Mouse (Mus musculus) embryonic facial prominence, embryonic 14.5 days (tissue): ENCODE results near the gene Rap1a. TPM values are rescaled to one million over a fixed set of nuclear protein-coding genes. Genes with fewer than 3 reads are reported as not detected.

ENCODE experiments used
- ATAC-seq: fragments of 200-750 bp; cut with Nextera tagmentation; 2 replicates; pipeline ENCODE4 v1.8.0; 2017; ENCODE audit warnings: low read depth, moderate number of reproducible peaks, moderate TSS enrichment
- DNase-seq: peaks from one replicate; pipeline ENCODE4 v3.0.0-alpha.2; 2015; ENCODE audit warnings: low spot score
- H3K27ac ChIP-seq: fragments of 300-500 bp; sonication (generic); replicated peaks from 2 replicates; pipeline ENCODE4 v1.5.1; 2014; ENCODE audit warnings: low read depth, mild to moderate bottlenecking, low read length, moderate library complexity
- H3K27me3 ChIP-seq: fragments of 300-500 bp; sonication (generic); replicated peaks from 2 replicates; pipeline ENCODE4 v1.6.1; 2014; ENCODE audit warnings: low read length; ENCODE audit not compliant: control insufficient read depth, insufficient read depth
- H3K36me3 ChIP-seq: fragments of 300-500 bp; sonication (generic); 2 replicates; pipeline ENCODE4 v1.6.1; 2014; ENCODE audit warnings: low read length, mixed read lengths; ENCODE audit not compliant: control insufficient read depth, insufficient read depth
- H3K4me1 ChIP-seq: fragments of 300-500 bp; sonication (generic); 2 replicates; pipeline ENCODE4 v1.6.1; 2014; ENCODE audit warnings: antibody characterized with exemption, low read length; ENCODE audit not compliant: control insufficient read depth, insufficient read depth
- H3K4me2 ChIP-seq: fragments of 300-500 bp; sonication (generic); 2 replicates; pipeline ENCODE4 v1.6.1; 2014; ENCODE audit warnings: low read depth, mild to moderate bottlenecking, low read length, moderate library complexity, mixed read lengths
- H3K4me3 ChIP-seq: fragments of 300-500 bp; sonication (generic); 2 replicates; pipeline ENCODE4 v1.5.1; 2014; ENCODE audit warnings: low read depth, mild to moderate bottlenecking, low read length
- H3K9ac ChIP-seq: fragments of 300-500 bp; sonication (generic); 2 replicates; pipeline ENCODE4 v1.6.1; 2014; ENCODE audit warnings: low read depth, mild to moderate bottlenecking, low read length, moderate library complexity, mixed read lengths
- H3K9me3 ChIP-seq: fragments of 300-500 bp; sonication (generic); 2 replicates; pipeline ENCODE4 v1.6.1; 2016; ENCODE audit warnings: low read length; ENCODE audit not compliant: control insufficient read depth
- WGBS: fragments of 180-500 bp; shearing (Covaris S2); extraction: QIAGEN DNeasy Blood & Tissue Kit; methylation state at CpG from one replicate; pipeline ENCODE4 v1.1.7; 2014; 5-methylcytosine and 5-hydroxymethylcytosine counted together
- polyA plus RNA-seq: library from polyadenylated mRNA; unstranded; fragments of >200 nt; fragmentation: Nextera tagmentation; extraction: Ambion mirVana; gene quantifications from 2 replicates; pipeline ENCODE4 v1.2.1, GENCODE M21; 2014

The Rap1a gene
- polyA plus RNA-seq, 1 experiment from 2014 or later: 92.9 TPM

GRCm38 (mm10) chr3:105712827-105713226 is 88.3 kb downstream of the Rap1a start:
- Histone ChIP-seq H3K4me2 (no peak overlapping the region), H3K27ac (no peak overlapping the region), H3K27me3 (no peaks in the 10 kb centered on the region), H3K36me3 (no peaks in the 10 kb centered on the region), H3K4me3 (no peak overlapping the region), H3K9ac (no peak overlapping the region), H3K9me3 (no peaks in the 10 kb centered on the region), H3K4me1 (peaks cover 16% of the 10 kb centered on the region)
- no peak for ATAC-seq
- DNase-seq: no peak

DNA sequence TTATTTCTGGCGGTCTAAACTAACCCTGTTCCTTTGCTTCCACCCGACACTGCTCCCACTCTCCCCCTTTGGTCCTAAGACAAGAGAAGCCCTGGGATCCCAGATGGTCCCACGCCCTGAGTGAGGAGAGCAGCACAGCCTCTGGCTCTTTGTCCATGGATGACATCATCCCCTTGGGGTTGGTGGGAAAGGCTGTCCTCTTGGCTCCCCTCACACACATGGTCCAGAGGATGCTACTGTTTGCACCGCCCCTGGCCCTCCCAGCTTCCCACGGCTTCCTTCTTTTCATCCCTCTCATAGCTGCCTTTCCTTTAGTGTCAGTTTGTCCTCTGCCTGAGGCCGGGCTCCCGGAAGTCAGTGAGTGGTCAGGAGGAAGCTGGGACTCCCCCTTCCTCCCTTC is 89.4 kb downstream of the Rap1a start:
- Histone ChIP-seq H3K36me3 (no peaks in the 10 kb centered on the region), H3K9me3 (no peaks in the 10 kb centered on the region), H3K4me2 (no peak overlapping the region), H3K27ac (no peak overlapping the region), H3K4me1 (peaks cover 15% of the 10 kb centered on the region), H3K9ac (no peak overlapping the region), H3K27me3 (no peaks in the 10 kb centered on the region), H3K4me3 (no peak overlapping the region)
- WGBS: 55% methylated on average over 7 of the region's 7 CpGs
- no peak for DNase-seq
- ATAC-seq: no peak

GRCm38 (mm10) chr3:105710246-105710645 is 90.9 kb downstream of the Rap1a start:
- Histone ChIP-seq H3K4me2 (no peak overlapping the region), H3K36me3 (no peaks in the 10 kb centered on the region), H3K4me3 (no peak overlapping the region), H3K27ac (no peak overlapping the region), H3K27me3 (peaks cover 7% of the 10 kb centered on the region), H3K9ac (no peak overlapping the region), H3K4me1 (peaks cover 15% of the 10 kb centered on the region), H3K9me3 (no peaks in the 10 kb centered on the region)
- 63% methylated on average over 6 of the region's 6 CpGs for WGBS
- DNase-seq (peak; percentile 68), ATAC-seq (peak; percentile 34; the same call in 1 of the 2 replicates)

- 0 out of 2 replicates have a peak overlapping the region, but pooled peaks have one; percentile 3 for H3K27ac ChIP-seq
- no peaks in the 10 kb centered on the region for H3K9me3 ChIP-seq
- DNase-seq (peak; percentile 72), ATAC-seq (peak; percentile 7; the same call in 1 of the 2 replicates)
- peaks cover 18% of the 10 kb centered on the region for H3K27me3 ChIP-seq
- WGBS: 11% methylated on average over 7 of the region's 7 CpGs
- H3K36me3 ChIP-seq: no peaks in the 10 kb centered on the region
- 0 out of 2 replicates have a peak overlapping the region, but pooled peaks have one; percentile 91 for H3K4me2 ChIP-seq
- no peak overlapping the region for H3K9ac ChIP-seq
- no peak overlapping the region for H3K4me3 ChIP-seq
- H3K4me1 ChIP-seq: peaks cover 9% of the 10 kb centered on the region
Measured at GRCm38 (mm10) chr3:105707590-105707989, 93.5 kb downstream of the Rap1a start.

DNA sequence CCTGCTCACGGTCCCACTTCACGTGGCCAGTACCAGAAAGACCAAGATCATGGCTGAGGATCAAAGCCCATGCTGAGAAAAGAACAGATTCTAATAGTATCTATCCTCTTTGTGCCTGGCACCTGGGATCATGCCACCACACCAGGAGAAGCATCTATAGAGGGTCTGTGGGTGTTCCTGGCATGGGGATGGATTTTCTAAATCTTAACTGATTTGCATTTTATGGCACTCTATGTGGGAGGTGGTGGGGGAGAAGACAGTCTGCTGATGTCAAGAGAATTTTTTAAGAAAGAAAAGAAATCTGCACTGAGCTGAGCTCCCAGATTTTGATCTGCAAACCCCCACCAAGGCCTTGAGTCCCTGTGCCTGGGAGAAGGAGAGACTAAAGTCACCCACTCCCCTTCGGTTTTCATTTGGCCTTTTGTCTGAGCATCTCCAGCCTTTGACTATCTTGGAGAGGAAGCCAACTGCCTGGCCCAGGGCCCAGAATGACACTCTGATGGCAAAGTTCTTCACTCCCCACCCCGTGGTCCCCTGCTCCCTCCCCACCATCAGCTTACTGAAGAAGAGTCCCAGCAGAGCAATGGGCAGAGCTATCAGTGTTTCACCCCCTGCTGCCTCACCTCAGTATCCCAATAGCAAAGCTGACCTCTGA is 94.6 kb downstream of the Rap1a start:
- ATAC-seq (no peak), DNase-seq (no peak)
- H3K36me3 ChIP-seq: no peaks in the 10 kb centered on the region
- no peak overlapping the region for H3K27ac ChIP-seq
- peak overlapping the region; percentile 91 for H3K4me2 ChIP-seq
- peaks cover 18% of the 10 kb centered on the region for H3K27me3 ChIP-seq
- H3K9ac ChIP-seq: no peak overlapping the region
- H3K4me3 ChIP-seq: peak overlapping the region; percentile 4; the same call in 1 of the 2 replicates
- no peaks in the 10 kb centered on the region for H3K9me3 ChIP-seq
- WGBS: 40% methylated on average over 4 of the region's 4 CpGs
- H3K4me1 ChIP-seq: peaks cover 9% of the 10 kb centered on the region

DNA sequence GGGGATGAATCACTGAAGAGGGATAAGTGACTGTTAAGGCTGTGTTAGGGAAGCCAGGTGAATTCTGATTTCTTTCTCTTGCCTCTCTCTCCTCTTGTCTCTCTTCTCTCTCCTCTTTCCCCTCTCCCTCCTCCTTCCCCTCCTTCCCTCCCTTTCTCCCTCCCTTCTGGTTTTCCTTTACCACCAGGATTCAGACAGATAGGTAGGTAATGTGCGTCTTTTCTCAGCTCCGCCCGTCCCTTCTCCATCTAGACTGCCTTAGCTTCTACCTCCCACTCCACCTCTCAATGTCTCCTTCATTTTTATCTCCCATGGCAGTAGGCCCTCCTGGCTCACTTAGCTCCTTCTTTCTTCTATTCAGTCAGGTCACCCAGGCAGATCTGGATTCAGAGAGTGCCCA is 95.6 kb downstream of the Rap1a start:
- 20% methylated on average over 3 of the region's 3 CpGs for WGBS
- Histone ChIP-seq H3K27me3 (peaks cover 18% of the 10 kb centered on the region), H3K36me3 (no peaks in the 10 kb centered on the region), H3K27ac (peak overlapping the region; percentile 31; the same call in 1 of the 2 replicates), H3K9me3 (no peaks in the 10 kb centered on the region), H3K4me1 (peaks cover 9% of the 10 kb centered on the region), H3K4me2 (peak overlapping the region; percentile 91), H3K4me3 (peak overlapping the region; percentile 56), H3K9ac (peak overlapping the region; percentile 66)
- no peak for ATAC-seq
- DNase-seq: no peak

GRCm38 (mm10) chr3:105705061-105705549 is 96.0 kb downstream of the Rap1a start:
- Histone ChIP-seq H3K4me1 (peaks cover 5% of the 10 kb centered on the region), H3K36me3 (no peaks in the 10 kb centered on the region), H3K4me2 (peak overlapping the region; percentile 91), H3K9me3 (no peaks in the 10 kb centered on the region), H3K9ac (peak overlapping the region; percentile 66), H3K4me3 (peak overlapping the region; percentile 56), H3K27ac (peak overlapping the region; percentile 31; the same call in 1 of the 2 replicates), H3K27me3 (peaks cover 18% of the 10 kb centered on the region)
- DNase-seq (peak; percentile 71), ATAC-seq (peak; percentile 64)
- WGBS: under 1% methylated on average over 18 of the region's 28 CpGs

DNA sequence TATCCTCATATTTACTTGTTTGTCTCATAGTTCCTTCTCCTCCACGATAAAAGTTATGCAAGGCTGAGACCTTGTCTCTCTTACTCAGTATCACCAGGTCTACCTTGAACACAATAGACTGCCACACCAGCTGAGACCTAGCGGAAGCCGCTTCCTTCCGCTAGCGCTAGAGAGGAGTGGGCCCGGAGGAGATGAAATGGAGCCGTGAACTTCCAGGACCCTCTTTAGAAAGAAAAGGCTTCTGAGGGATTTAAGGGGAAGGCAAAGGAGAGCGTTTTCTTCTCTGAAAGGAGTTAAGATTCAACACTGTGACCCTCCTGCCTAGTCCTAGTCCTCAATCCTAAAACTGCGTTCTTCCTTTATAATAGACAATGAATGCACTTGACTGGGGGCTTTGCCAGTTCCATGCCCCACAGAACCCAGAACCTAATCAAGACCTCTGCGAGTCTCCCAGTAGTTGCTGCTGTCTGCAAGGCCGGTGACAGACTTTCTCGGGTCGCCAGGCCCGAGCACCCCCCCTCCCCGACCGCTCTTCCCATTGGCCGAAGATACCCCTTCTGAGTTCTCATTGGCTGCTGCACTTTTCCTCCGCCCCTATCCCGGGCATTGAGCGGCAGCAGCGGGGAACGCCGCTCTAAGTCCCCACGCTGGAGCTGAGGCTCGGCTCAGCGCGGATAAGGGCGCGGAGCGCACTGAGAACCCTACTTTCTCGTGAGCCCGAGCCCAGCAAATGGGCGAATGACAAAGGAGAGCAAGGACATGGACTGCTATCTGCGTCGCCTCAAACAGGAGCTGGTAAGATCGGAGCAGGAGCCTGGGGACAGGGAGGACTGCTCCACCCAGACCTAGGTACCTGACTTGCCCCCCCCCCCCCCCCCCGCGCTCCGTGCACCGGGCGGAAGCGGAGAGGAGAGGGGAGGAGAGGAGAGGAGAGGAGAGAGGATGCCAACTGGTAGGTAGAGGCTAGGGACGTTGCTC is 96.8 kb downstream of the Rap1a start, which contains the start of gene Inka2:
Gene Inka2, plus strand, starts transcription at position 569 of the 978 bp plus-strand sequence.
- 6% methylated on average over 38 of the region's 43 CpGs for WGBS
- peak; percentile 94 for DNase-seq
- Histone ChIP-seq H3K9me3 (no peaks in the 10 kb centered on the region), H3K4me2 (peak within 1 kb of the TSS; percentile 91), H3K27me3 (peaks cover 18% of the 10 kb centered on the region), H3K4me3 (peak within 1 kb of the TSS; percentile 56), H3K4me1 (peaks cover 5% of the 10 kb centered on the region), H3K27ac (peak within 1 kb of the TSS; percentile 31; the same call in 1 of the 2 replicates), H3K9ac (peak within 1 kb of the TSS; percentile 66), H3K36me3 (no peaks in the 10 kb centered on the region)
- peak; percentile 95 for ATAC-seq
